Mouse (Mus musculus): ENCODE results near the gene Snx18.

DNA sequence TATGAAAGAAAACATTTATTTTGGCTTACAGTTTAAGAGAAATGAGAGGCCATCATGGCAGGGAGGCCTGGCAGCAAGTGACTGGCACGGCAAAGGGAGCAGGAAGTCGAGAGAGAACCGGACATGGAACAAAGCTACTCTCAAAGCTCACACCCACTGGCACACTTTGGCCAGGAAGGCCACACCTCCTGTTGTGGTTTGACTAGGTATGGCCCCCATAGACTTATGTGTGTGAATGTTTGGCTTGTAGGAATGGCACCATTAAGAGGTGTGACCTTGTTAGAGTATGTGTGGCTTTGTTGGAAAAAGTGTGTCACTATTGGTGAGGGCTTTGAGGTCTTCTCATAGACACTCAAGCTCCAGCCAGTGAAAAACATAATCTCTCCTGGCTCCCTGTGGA is 69.3 kb downstream of the Snx18 start:
- TF ChIP-seq GATA1 (IDR thresholded peaks at IDR 0.05; ENCODE audit: low read length): no peak
- no peak for TF ChIP-seq TAL1 (IDR thresholded peaks at IDR 0.05; ENCODE audit: low read length)

Measured in erythroblast, embryonic 14.5 days (primary cell).